Mouse (Mus musculus) spleen, postnatal 36 days (tissue): ENCODE results near the gene Agap3.

ENCODE experiments used
- DNase-seq, 2 experiments: peaks; one replicate each; pipeline ENCODE4 v3.0.0; 2022; ENCODE audit warnings: low spot score in 2 of 2, mixed read lengths in 1 of 2

The Agap3 gene

GRCm38 (mm10) chr5:24428596-24428995 is 23.4 kb upstream of the Agap3 start:
- no peak for DNase-seq

GRCm38 (mm10) chr5:24433993-24434392 is 18.0 kb upstream of the Agap3 start:
- no peak for DNase-seq

DNA sequence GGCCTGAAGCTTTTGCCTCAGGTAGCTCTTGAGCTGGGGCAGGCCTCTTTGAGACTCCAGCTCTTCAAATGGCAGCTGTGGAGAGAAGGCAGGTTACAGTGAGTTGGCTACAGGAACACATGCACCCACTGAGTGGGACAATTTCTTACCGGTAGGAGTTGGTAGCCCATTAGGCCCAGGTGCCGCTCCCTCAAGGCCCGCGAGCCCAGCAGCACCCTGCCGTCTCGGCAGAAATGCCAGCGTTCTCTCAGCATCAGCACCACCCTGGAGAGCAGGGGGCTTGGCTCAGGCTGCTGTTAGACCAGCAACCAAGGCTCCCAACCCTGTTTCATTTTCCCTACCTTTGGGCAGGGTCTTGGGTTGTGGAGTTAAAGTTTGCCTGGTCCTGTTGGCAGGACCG is 10.8 kb upstream of the Agap3 start:
- DNase-seq: no peak

DNA sequence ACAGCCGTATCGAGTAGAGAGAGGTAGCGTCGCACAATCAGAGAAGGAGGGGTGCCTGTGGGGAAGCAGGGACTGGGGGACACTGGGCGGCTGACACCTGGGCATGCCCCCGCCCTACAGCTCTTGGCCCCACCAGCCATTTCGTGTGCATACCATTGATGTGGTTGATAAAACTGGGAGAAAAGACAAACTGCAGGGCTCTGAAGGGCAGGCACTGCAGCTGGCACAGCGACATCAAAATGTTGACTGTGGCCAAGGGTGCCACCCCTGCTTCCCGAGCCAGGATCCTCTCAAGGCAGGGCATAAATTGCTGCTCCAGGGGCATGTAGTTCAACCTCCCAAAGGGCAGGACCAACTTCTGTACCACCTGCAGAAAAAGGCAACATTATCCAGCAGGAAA is 9.9 kb upstream of the Agap3 start:
- no peak for DNase-seq

- DNase-seq: no peak
Observed at GRCm38 (mm10) chr5:24443204-24443603, 8.8 kb upstream of the Agap3 start.

DNA sequence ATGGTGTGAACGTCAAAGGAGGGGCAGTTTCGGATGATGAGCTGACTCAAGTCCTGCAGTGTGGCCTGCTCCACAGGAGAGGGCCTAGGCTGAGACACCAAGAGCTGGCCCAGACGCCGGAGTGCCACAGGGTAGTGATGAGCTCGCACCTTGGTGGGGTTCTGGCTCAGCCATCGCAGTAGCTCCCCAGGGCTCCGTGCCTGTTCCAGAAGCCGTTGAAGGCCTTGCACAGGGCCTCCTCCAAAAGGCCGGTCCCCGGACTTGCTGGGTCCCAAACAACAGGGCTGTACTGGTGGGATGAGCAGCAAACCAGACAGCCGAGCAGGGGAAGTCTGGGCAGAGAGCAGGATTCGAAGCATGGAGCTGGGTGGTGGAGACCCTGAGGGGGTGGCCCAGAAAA is 8.1 kb upstream of the Agap3 start:
- DNase-seq: no peak

DNA sequence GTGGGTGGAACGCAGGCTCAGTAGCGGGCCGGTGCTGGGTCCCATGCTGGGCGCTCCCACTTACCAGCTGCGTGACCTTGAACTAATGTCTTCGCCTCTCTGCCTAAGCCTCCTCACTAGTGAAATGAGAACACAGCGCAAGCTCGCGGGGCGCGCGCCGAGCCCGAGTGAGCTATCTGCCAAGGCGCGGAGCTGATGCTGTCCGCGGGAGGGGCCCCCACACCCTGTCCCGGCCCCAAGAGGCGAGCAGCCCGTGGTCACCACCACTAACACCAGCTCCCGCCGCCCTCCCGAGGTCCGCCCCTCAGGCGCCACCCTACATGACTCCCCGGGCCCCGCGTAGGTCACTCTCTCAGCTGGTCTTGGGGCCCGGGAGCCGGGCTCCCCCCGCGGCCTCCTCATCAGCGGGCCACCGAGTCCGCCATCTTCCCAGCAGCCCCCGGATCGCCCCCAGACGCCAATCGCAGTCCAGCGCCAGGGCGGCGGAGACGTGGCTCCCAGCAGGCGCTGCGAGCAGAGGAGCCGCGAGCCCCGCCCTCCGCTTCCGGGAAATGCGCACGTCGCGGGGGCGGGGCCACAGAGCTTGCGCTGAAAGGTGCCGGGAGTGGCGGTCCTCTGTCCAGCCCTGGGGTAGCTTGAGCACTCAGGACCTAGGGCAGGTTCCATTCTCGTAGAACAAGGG is 7.1 kb upstream of the Agap3 start, which contains the start of gene Fastk:
Fastk (minus strand) TSS at position 542 of the 682 bp plus-strand sequence.
- peak; percentile 92 to 94 for DNase-seq

DNA sequence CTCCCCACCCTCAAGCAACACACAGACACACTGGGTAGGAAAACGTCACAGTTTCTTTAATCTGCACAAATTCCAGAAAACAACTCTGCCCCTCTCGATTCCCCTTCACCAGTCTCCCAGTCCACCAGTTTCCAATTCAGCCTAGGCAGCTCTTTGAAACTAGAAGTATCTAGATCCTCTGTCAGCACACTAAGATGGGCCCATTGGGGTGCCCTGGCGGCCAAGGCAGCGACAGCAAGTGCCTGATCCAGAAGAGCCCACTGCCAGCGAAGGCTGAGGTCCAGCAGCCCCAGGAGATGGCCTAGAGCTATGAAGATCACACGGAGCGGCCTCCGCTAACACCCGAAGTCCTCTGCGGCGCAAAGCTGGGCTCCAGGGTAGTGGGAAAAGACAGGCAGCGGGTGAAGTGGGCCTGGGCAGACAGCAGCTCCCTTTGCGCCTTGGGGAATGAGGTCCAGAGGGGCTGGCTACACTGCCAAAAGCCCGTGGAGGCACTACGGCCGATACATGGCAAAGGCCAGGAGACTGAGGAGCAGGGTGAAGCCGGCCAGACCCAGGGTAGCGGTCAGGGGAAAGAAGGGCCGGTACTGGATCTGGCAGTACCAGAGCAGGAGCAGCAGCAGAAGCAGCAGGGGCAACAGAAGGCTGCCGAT is 6.4 kb upstream of the Agap3 start:
- no peak for DNase-seq

GRCm38 (mm10) chr5:24446630-24447029 is 5.3 kb upstream of the Agap3 start:
- no peak for DNase-seq

- DNase-seq: peak; percentile 89 to 90
Observed at GRCm38 (mm10) chr5:24447624-24448298, 4.2 kb upstream of the Agap3 start, which contains the start of gene Tmub1. Tmub1 (minus strand) TSS chr5:24447854.

DNA sequence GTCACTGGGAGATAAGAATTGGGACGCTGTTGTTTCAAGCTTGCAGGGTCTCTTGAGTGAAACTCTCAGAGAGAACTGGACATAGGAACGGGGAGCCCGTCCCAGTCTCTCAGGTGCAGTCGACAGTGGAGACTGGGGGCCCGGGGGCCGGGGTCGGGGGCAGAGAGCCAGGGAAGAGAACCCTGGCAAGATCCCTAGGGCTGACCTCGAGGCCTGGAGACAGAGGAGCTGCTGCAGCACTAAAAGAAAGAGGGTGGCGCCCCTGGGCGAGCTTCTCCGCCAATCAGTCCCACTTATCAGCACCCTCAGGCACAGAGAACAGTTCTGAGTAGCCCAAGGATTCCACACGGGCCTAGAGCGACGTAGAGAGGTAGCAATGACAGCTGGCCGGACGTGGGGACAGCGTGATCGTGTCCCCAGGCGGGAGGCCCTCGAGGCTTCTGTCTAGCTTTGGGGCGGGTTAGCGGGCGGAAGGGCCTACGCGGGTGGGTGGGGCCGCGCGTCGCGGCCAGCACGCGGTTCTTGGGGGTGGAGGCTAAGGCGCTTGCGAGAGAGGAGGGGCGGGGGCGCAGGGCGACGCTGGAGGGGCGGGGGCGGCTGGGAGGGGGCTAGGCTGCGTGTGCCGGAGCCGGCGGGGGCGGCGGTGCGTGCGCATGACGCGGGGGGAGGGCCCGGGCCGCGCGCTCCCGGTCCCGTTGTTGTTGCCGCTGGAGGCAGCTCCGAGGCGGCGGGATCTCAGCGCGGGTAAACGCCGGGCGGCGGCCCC is 530 bp upstream of the Agap3 start:
- peak; percentile 81 to 84 for DNase-seq

- DNase-seq: peak in 1 of 2 experiments; percentile 31
Observed at GRCm38 (mm10) chr5:24452691-24453233, 785 bp downstream of the Agap3 start.

- DNase-seq: no peak
Observed at GRCm38 (mm10) chr5:24453283-24453984, 1.5 kb downstream of the Agap3 start.

DNA sequence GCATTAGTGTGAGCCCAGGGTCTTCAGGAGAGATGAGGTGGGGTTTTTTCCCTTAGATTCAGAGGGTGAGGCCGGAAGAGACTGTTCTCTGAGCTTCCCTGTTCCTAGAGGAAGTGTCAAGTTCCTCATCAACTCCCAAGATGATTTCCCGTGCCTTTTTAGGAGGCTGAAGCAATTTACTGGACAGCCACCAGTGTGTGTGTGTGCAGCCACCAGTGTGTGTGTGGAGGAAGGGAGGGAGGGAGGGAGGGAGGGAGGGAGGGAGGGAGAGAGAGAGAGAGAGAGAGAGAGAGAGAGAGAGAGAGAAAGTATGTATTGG is 2.0 kb downstream of the Agap3 start:
- DNase-seq: no peak

- DNase-seq: no peak
Observed at GRCm38 (mm10) chr5:24455076-24455475, 3.1 kb downstream of the Agap3 start.

GRCm38 (mm10) chr5:24455613-24456012 is 3.6 kb downstream of the Agap3 start:
- DNase-seq: no peak

- DNase-seq: no peak
Observed at GRCm38 (mm10) chr5:24466762-24467161, 14.8 kb downstream of the Agap3 start.

GRCm38 (mm10) chr5:24470600-24470999 is 18.6 kb downstream of the Agap3 start:
- DNase-seq: peak; percentile 64 to 68

GRCm38 (mm10) chr5:24472884-24473619 is 21.1 kb downstream of the Agap3 start:
- no peak for DNase-seq

DNA sequence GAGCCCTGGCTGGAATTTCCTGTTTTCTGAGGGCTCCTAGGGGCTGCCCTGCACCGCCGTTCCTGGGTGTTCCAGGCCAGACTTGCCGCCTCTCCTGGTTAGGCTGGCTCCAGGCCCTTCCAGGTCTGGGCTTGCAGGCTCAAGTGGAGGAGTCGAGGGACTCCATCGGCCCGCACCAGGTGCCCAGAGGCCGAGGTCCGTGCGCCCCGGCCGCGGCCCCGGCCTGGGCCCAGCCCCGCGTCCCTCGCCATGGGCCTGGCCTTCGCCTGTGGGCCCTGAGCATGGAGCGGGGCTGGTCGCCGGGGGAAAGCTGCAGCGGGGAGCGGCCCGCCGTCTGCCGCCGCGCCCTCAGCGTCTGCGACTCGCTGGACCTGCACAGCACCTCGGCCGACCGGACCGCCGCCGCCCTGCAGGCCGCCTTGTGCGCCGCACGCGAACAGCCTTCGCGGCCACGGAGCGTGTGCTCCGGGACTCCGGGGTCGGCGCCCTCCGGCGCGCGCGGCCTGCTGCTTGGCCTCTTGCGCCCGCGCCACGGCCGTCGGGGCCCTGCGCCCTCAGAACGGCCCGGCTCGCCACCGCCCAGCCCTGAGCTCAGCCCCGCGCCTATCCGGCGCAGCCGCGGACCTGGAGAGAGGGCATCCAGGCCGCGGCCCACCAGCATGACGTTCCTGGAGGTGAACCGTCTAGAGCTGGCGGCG is 22.2 kb downstream of the Agap3 start:
- no peak for DNase-seq
